Mouse (Mus musculus): Measurements from ENCODE around the gene Rab3a.

- no peak for TF ChIP-seq POLR2A (IDR thresholded peaks at IDR 0.05; ENCODE audit: borderline replicate concordance, extremely low read depth, insufficient read depth, insufficient read length, poor library complexity, severe bottlenecking)
- TF ChIP-seq CTCF (IDR thresholded peaks at IDR 0.05; ENCODE audit: borderline replicate concordance, extremely low read depth, insufficient read depth, insufficient read length): no peak
Observed at GRCm38 (mm10) chr8:70789046-70789445, 34.6 kb downstream of the Rab3a start.
